Mouse (Mus musculus): Measurements from ENCODE around the gene Prmt6.

Prmt6 gene

DNA sequence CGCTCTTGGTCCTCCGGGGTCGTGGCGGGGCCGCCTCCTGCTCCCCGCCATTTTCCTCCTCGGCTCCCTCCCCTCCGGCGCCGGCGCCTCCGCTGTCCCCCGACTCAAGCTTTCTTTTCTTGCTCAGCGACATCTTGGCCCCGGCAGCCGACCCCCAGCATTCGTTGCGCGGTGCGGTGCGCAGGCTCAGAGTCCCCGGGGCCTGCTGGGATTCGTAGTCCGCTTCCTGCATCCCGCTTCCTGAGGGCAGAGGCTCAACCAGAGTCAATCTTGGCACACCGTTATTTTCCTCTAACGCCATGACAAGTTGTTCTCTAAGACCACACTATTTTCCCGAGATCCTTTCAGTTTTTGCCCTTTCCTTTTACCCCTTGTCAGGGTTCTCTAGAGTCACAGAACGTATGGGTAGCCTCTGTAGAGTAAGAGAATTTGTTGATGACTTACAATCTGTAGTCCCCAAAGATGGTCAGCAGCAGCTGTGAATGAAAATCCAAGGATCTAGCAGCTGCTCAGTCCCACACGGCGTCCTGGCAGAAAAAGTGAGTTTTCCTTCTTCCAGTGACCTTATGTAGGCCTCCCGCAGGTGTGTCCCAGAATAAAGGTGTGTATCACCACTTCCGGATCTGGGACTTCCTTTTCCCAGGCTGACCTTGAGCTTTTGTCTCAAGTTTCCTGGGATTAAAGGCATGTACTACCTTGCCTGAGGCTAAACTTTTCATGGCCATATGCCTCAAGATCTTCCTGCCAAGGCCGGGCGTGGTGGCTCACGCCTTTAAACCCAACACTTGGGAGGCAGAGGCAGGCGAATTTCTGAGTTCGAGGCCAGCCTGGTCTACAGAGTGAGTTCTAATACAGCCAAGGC lies at the start of gene Prmt6:
TSS of gene Prmt6 (minus strand) at position 160 of the 862 bp plus-strand sequence.
- DNase-seq = peak; percentile 94

GRCm38 (mm10) chr3:110290485-110291045 lies 39.8 kb upstream of the Prmt6 start:
- DNase-seq = no peak

GRCm38 (mm10) chr3:110282651-110283050 lies 31.9 kb upstream of the Prmt6 start:
- DNase-seq = no peak

DNA sequence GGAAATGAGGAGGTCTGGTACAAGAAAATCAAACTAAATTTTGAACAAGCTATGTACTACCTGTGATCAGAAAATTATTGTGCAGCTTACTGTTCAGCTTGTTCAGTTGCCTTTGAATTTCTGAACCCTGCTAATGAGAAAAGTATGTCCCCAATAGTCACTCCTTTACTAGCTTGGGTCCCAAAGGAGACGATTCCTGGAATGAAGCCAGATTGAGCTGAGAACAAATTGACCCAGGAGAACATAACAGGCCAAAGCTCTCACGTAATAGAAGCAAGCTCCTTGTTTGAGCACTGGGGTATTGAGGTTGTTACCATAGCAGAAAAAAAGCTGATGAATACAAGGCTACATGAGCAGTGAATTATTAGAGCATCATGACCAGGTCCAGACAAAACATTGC lies 17.0 kb upstream of the Prmt6 start:
- peak; percentile 12 for DNase-seq

- DNase-seq = no peak
Observed at GRCm38 (mm10) chr3:110253105-110253504, 2.3 kb upstream of the Prmt6 start.

GRCm38 (mm10) chr3:110249891-110250838 lies 633 bp downstream of the Prmt6 start:
- peak; percentile 74 for DNase-seq

GRCm38 (mm10) chr3:110236819-110237463 lies 13.9 kb downstream of the Prmt6 start:
- DNase-seq = no peak

Data from retina, postnatal 1 day (tissue).